Mouse (Mus musculus) cerebellum, postnatal 14 days (tissue): ENCODE measurements around the gene Slitrk3.
"Not testable (repeated sequence)": the region's sequence is repeated elsewhere in the genome, so short reads cannot be mapped to it uniquely, and the experiment has no call there.

Source experiments
- DNase-seq, 2 experiments: peaks; one replicate each; pipeline ENCODE4 v3.0.0; 2021; ENCODE audit warnings: mixed read lengths in 2 of 2

Gene Slitrk3

DNA sequence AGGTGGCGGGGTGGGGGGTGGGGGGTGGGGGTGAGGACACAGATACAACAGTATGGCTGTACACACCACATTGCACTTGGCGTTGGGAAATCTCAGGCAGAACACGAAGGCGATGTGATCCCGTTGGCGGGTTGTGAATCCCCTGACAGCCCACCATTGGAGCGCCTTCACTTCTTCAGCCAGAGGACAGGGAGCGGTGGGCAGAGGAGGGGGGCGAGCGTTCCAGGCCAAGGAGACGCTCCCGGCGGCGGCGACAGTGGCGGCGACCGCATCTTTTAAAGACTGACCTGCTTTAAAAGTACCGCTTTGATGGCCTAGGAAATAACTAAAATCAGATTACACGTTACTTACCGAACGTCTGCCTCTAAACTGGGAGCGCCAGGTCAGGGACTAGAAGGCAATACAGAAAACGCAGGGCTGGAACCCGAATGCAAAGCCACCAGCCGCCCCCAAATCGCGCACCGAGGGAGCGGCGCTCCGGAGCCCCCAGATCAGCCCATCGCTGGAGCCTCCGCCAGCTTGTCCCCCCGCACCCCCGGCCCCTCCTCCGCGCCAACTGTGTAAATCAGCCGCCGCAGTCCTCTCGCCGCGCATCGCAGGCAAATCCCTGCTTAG lies at the start of gene Slitrk3:
Gene Slitrk3 (minus strand): TSS at position 607 of the 615 bp plus-strand sequence.
- peak; percentile 66 for DNase-seq

- DNase-seq: not testable (repeated sequence)
Measured at GRCm38 (mm10) chr3:73094445-73094844, 36.8 kb upstream of the Slitrk3 start.

DNA sequence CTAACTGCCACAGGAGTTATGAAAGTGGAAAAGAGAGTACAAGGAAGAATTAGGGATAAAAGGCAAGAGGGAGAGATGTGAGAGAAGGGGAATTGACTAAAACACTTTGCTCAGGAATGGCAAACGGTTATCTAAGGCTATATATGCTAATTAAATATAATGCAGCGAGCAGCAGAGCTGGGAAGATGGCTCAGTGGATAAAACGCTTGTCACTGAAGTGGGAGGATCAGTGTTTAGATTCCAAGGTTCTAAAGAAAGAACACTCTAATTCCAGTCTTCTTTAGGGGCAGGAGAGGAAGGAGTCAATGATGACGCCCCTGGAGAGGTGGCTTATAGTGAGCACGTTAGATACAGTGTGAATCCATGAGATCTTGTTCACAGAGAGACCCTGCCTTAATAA lies 27.0 kb upstream of the Slitrk3 start:
- no peak for DNase-seq

DNA sequence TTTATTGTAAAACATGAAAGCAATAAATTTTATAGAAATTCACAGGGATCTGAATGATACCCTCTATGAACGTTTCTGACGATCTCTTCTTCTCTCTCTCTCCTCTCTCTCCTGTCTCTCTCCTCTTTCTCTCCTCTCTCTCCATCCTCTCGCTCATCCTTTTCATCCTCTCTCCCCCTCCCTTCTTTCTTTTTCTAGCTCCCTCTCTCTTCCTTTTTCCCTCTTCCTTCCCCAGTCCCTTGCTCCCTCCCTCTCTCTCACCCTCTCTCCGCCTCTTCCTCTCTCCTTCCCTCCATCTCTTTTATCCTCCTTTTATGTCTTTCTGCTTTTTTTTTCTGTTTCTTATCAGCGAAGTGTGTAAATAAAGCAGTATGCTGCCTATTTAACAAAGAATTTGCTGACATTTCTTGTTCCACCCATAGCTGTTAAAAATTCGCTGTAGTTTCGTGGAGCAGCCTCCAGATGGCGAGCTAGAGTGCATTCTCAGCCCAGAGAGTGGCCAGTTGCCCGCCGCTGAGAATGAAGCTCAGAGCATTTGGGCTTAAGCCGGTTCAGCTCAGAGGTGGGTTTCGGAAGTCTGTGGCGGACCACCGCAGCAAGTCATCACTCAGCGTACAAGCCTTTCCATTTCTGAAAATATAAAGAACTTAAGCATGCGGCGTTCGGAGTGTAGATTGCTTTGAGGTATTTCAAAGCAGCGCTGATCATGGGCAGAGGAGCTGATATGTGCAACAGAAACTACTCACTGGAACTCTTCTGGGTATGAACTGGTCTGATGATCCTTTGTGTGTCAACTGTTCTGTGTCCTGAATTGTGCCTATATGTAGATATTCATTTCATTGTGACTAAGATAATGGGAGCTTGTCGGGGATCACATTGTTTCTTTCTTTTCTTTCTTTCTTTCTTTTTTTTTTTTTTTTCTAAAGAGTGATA lies 8.5 kb upstream of the Slitrk3 start:
- DNase-seq: peak; percentile 88 to 89

DNA sequence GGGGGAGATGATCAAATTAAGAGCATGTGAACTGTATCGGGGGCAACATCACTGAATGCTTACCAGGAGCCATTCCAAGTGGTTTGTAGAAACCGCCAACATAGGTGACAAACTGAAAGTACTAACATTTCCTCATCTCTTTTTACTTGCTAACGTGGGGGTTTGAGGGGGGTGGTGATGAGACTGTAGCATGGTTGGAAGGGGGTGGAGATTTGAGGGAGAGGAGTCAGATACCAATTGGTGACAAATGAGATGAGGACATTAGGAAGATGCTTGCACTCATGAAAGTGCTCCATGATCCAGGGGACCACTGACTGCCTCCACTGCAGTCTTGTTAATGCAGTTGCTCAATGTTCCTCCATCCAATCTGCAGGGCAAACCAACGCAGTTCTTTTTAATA lies 587 bp upstream of the Slitrk3 start:
- DNase-seq: no peak

DNA sequence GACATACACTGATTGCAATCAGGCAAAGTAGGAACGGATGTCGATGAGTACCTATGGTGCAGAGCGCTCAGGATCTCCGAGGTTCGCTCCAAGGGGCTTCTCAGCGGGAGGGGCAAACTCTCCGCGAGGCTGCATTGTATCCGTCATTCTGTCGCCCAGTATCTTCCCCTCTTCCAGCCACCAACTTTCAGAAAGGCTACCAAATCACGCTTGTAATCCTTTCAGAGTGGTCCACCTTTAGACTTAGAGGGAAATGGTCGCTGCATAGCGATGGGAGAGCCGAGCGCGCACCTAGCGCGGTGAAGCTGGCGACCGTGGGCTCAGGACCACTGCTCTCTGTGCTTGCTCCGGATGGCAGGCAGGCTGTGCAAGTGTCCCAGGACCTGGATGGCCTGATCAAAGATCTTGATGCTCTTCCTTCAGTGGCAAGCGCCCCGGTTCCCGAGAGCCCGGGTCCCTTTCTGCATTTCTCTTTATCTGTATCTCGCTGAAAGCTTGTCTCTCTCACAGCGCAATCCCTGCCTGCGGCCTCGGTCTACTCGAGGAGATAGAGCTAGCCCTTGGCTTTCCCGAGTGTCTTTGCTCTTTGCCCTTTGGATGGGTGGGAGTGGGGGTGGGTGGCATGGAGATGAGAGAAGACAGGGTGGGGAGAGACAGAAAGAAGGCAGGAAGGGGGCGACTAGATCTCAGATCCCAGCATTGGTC lies 959 bp downstream of the Slitrk3 start:
- DNase-seq: peak; percentile 54

GRCm38 (mm10) chr3:73056044-73056438 lies 1.6 kb downstream of the Slitrk3 start:
- peak in 1 of 2 experiments; percentile 32 for DNase-seq

- peak in 1 of 2 experiments; percentile 6 for DNase-seq
Measured at GRCm38 (mm10) chr3:73055399-73056043, 2.1 kb downstream of the Slitrk3 start.

GRCm38 (mm10) chr3:73053451-73053931 lies 4.1 kb downstream of the Slitrk3 start:
- DNase-seq: peak; percentile 44 to 56

DNA sequence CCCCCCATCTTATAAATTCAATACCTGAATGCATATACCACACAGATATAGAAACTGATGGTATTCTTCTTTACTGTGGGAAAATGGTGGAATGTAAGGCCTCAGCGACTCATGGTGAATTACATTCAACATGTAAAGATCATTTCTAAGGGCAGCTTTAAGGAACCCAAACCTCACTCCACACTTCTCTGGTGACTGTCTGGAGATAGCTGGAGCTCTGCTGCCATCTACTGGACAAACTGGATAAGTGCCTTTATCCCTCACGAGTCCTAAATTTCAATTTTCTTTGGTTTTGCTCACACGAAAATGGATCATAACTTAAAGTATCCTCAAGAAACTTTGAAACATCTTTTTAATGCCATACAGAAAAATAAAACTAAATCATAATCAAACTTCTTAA lies 11.4 kb downstream of the Slitrk3 start:
- peak; percentile 79 for DNase-seq

DNA sequence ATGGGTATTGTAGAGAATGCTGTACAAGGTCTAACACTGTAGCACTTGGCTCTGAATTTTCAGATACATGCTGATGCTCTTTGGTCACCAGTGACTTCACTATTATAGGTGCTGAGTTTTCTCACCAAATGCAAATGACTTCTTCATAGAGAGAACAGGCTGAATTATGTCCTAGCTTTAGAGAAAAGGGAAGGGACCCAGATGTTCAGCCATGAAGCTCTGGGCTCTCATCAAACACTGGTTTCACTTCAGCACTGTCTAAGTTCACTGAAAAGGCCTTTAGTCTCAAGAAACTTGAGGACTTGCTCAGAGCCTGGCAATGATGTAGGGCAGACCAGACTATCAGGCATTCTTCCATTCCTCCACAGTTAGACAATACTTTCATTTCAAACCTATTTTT lies 15.3 kb downstream of the Slitrk3 start:
- no peak for DNase-seq

DNA sequence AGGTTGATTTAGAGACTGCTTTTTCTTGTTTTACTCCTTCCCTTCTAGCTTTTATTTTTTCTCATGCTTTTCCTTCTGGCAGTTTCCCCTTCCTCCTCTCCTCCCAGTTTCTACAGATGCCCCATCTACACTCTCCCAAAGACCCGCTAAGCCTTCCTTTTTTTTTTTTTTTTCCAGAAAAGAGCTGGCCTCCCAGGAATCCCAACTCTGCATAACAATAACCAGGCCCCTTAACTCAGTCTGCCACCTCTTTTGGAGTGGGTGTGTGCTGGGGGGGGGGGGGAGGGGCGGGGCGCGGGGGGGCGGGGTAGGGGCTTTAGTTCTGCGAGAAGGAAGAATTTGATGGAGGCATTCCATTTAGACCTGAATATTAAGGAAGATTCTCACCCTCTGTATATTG lies 51.6 kb downstream of the Slitrk3 start:
- DNase-seq: no peak

DNA sequence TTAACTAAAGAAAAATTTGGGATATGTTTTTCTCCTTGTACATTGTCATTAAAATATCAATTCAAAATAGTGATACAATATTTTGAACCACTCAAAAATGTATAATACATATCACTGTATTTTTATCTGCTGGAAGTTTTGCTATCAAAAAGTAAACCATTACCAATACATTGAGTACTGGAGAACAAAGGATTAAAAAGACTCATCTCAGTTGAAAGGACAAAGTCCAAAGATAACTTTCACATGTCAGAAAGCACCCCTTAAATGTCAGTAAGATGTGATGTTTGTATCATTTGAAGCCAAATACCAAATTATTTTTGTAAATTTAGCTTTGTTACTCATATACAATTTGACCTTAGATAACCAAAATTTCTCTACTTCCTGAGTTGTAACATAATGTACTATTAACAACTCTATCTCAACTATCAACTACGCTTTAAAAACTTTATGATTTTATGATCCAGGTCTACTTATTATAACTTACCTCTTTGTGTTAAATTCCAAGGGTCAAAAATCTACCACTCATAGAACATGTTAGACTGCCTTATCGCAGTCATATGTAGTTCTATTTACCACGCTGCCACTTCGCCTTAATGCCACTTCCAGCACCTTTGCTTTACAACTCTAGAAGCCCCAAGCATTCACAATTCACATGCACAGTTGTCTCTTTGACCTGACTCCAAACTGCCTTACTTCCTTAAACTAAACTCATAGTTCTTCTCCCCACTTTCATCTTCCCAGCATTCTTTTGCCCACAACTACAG lies 54.5 kb downstream of the Slitrk3 start:
- no peak for DNase-seq

- DNase-seq: no peak
Measured at GRCm38 (mm10) chr3:72997517-72997916, 60.1 kb downstream of the Slitrk3 start.
